Mouse (Mus musculus) midbrain, embryonic 16.5 days (tissue): ENCODE results near the gene Mllt6. TPM values are rescaled to one million over a fixed set of nuclear protein-coding genes. Genes with fewer than 3 reads are reported as not detected.

Source experiments
- ATAC-seq: fragments of 200-750 bp; cut with Nextera tagmentation; 2 replicates; pipeline ENCODE4 v1.8.0; 2017; ENCODE audit warnings: moderate TSS enrichment
- H3K27ac ChIP-seq: fragments of 300-500 bp; sonication (generic); 2 replicates; pipeline ENCODE4 v1.5.1; 2014; ENCODE audit warnings: mild to moderate bottlenecking, low read length, mixed read lengths
- H3K27me3 ChIP-seq: fragments of 300-500 bp; sonication (generic); 2 replicates; pipeline ENCODE4 v1.6.1; 2014; ENCODE audit warnings: low read depth, low read length, mixed read lengths; ENCODE audit not compliant: control insufficient read depth, insufficient read depth
- H3K36me3 ChIP-seq: fragments of 300-500 bp; sonication (generic); 2 replicates; pipeline ENCODE4 v1.6.1; 2014; ENCODE audit warnings: mild to moderate bottlenecking, low read length, moderate library complexity, mixed read lengths; ENCODE audit not compliant: control insufficient read depth, insufficient read depth
- H3K4me1 ChIP-seq: fragments of 300-500 bp; sonication (generic); 2 replicates; pipeline ENCODE4 v1.6.1; 2014; ENCODE audit warnings: mild to moderate bottlenecking, low read length, mixed read lengths; ENCODE audit not compliant: control insufficient read depth, insufficient read depth
- H3K4me2 ChIP-seq: fragments of 300-500 bp; sonication (generic); 2 replicates; pipeline ENCODE4 v1.6.1; 2014; ENCODE audit warnings: mild to moderate bottlenecking, low read length, mixed read lengths
- H3K4me3 ChIP-seq: fragments of 300-500 bp; sonication (generic); 2 replicates; pipeline ENCODE4 v1.5.1; 2014; ENCODE audit warnings: low read depth, mild to moderate bottlenecking, low read length, moderate library complexity, mixed read lengths
- H3K9ac ChIP-seq: fragments of 300-500 bp; sonication (generic); 2 replicates; pipeline ENCODE4 v1.6.1; 2014; ENCODE audit warnings: low read depth, low read length, mixed read lengths
- H3K9me3 ChIP-seq: fragments of 300-500 bp; sonication (generic); replicated peaks from 2 replicates; pipeline ENCODE4 v1.6.1; 2014; ENCODE audit warnings: mild to moderate bottlenecking, low read length, mixed read lengths; ENCODE audit not compliant: control insufficient read depth, poor library complexity, severe bottlenecking
- WGBS: fragments of 180-500 bp; shearing (Covaris S2); extraction: QIAGEN DNeasy Blood & Tissue Kit; methylation state at CpG from one replicate; pipeline ENCODE4 v1.1.7; 2014; 5-methylcytosine and 5-hydroxymethylcytosine counted together
- polyA plus RNA-seq: library from polyadenylated mRNA; unstranded; fragments of >200 nt; fragmentation: Nextera tagmentation; extraction: Ambion mirVana; gene quantifications from 2 replicates; pipeline ENCODE4 v1.2.1, GENCODE M21; 2015

The Mllt6 gene
- polyA plus RNA-seq, 1 experiment from 2014 or later = 3.3 TPM

- H3K27me3 ChIP-seq = no peaks in the 10 kb centered on the region
- peaks cover 19% of the 10 kb centered on the region for H3K36me3 ChIP-seq
- no peak for ATAC-seq
- H3K4me3 ChIP-seq = no peak overlapping the region
- H3K9me3 ChIP-seq = no peaks in the 10 kb centered on the region
- WGBS = 93% methylated on average over 7 of the region's 7 CpGs
- no peak overlapping the region for H3K4me2 ChIP-seq
- H3K4me1 ChIP-seq = peaks cover 17% of the 10 kb centered on the region
- no peak overlapping the region for H3K9ac ChIP-seq
- H3K27ac ChIP-seq = no peak overlapping the region
These were observed 4.9 kb downstream of the Mllt6 start for GRCm38 (mm10) chr11:97668160-97668559.

- no peak overlapping the region for H3K9ac ChIP-seq
- no peak overlapping the region for H3K4me2 ChIP-seq
- no peak overlapping the region for H3K27ac ChIP-seq
- 42% methylated on average over 15 of the region's 15 CpGs for WGBS
- H3K36me3 ChIP-seq = peaks cover 25% of the 10 kb centered on the region
- H3K4me3 ChIP-seq = no peak overlapping the region
- no peaks in the 10 kb centered on the region for H3K9me3 ChIP-seq
- H3K4me1 ChIP-seq = peaks cover 15% of the 10 kb centered on the region
- no peak for ATAC-seq
- H3K27me3 ChIP-seq = no peaks in the 10 kb centered on the region
These were observed 6.1 kb downstream of the Mllt6 start for GRCm38 (mm10) chr11:97669268-97669667.

DNA sequence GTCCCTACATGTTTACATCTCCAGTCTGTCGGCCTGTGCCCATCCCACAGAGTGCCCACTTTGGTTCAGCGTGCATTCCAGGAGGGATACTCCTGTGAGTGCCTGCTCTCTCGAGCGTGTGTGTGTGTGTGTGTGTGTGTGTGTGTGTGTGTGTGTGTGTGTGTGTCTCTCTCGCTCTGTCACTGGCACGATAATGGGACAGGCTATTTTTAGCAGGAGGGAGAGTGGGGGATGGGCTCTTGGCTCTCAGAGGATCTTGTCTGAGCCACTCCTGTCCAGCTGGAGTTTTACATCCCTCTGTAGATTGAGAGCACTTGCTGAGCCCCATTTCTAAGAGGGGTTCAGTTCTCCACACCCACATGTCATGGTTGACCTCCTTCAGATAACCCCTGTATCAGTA lies 6.6 kb downstream of the Mllt6 start:
- Histone ChIP-seq H3K36me3 (peaks cover 30% of the 10 kb centered on the region), H3K4me1 (peaks cover 10% of the 10 kb centered on the region), H3K4me3 (no peak overlapping the region), H3K9ac (no peak overlapping the region), H3K4me2 (no peak overlapping the region), H3K9me3 (no peaks in the 10 kb centered on the region), H3K27ac (no peak overlapping the region), H3K27me3 (no peaks in the 10 kb centered on the region)
- WGBS = 16% methylated on average over 5 of the region's 6 CpGs
- ATAC-seq = no peak

GRCm38 (mm10) chr11:97670234-97671176 lies 7.3 kb downstream of the Mllt6 start:
- Histone ChIP-seq H3K9ac (no peak overlapping the region), H3K4me2 (no peak overlapping the region), H3K27ac (no peak overlapping the region), H3K9me3 (no peaks in the 10 kb centered on the region), H3K27me3 (no peaks in the 10 kb centered on the region), H3K4me3 (no peak overlapping the region), H3K4me1 (peaks cover 3% of the 10 kb centered on the region), H3K36me3 (peaks cover 33% of the 10 kb centered on the region)
- ATAC-seq = no peak
- 71% methylated on average over 13 of the region's 13 CpGs for WGBS

- no peaks in the 10 kb centered on the region for H3K9me3 ChIP-seq
- 35% methylated on average over 2 of the region's 2 CpGs for WGBS
- H3K36me3 ChIP-seq = peaks cover 33% of the 10 kb centered on the region
- H3K4me3 ChIP-seq = no peak overlapping the region
- H3K9ac ChIP-seq = no peak overlapping the region
- peaks cover 3% of the 10 kb centered on the region for H3K4me1 ChIP-seq
- no peak for ATAC-seq
- no peaks in the 10 kb centered on the region for H3K27me3 ChIP-seq
- H3K27ac ChIP-seq = no peak overlapping the region
- H3K4me2 ChIP-seq = no peak overlapping the region
These were observed 7.9 kb downstream of the Mllt6 start for GRCm38 (mm10) chr11:97671177-97671527.

DNA sequence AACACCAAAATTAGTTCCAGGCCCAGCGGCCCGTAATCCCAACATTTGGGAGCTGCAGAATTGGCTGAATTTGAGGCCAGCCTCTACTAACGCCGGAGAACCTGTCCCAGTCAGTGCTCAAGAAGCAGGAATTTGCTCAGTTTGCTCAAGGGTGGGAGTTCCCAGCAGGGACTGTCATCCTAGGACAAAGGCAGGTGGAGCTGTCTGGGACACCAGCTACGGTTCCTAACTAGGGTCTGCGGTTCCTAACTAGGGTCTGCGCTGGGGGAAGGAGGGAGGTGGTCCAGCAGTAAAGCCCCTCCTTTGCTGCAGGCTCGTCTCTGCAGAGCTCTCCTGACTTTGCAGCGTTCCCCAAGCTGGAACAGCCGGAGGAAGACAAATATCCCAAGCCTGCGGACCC lies 9.9 kb downstream of the Mllt6 start:
- Histone ChIP-seq H3K4me1 (peaks cover 8% of the 10 kb centered on the region), H3K36me3 (peaks cover 32% of the 10 kb centered on the region), H3K4me2 (no peak overlapping the region), H3K4me3 (no peak overlapping the region), H3K27ac (no peak overlapping the region), H3K9me3 (no peaks in the 10 kb centered on the region), H3K9ac (no peak overlapping the region), H3K27me3 (no peaks in the 10 kb centered on the region)
- no peak for ATAC-seq
- WGBS = 84% methylated on average over 11 of the region's 11 CpGs

DNA sequence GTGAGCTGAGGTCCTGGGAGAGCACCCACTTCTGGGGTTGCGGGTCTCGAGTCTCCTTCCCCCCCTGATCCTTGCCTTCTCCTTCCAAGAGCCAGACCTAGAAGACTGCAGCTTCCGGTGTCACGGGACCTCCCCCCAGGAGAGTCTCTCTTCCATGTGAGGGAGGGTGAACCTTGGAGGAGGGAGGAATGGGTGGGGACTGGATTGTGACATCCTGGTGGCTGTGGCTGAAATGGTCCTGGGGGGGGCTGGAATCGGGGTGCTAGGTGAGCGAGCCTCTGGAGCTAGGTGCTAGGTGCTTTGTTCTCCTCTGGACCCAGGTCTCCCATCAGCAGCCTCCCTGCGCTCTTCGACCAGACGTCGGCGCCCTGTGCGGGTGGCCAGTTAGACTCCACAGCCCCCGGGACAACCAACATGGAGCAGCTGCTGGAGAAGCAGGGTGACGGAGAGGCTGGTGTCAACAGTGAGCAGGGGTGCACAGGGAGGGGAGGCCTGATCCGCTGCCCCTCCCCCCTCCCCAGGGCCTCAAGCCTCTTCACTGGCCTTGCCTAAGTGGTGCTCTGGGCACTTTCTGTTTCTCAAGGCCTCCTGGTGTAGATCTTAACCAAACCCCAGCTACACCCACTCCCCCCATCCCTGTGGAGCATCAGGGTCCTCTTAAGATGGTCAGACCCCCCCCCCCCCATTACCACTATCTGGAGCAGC lies 13.0 kb downstream of the Mllt6 start:
- peaks cover 26% of the 10 kb centered on the region for H3K36me3 ChIP-seq
- 81% methylated on average over 15 of the region's 15 CpGs for WGBS
- no peaks in the 10 kb centered on the region for H3K9me3 ChIP-seq
- peaks cover 5% of the 10 kb centered on the region; the same call in 1 of the 2 replicates for H3K4me1 ChIP-seq
- H3K27ac ChIP-seq = no peak overlapping the region
- no peak overlapping the region for H3K9ac ChIP-seq
- H3K4me3 ChIP-seq = no peak overlapping the region
- H3K4me2 ChIP-seq = no peak overlapping the region
- no peak for ATAC-seq
- H3K27me3 ChIP-seq = no peaks in the 10 kb centered on the region

GRCm38 (mm10) chr11:97677381-97677780 lies 14.2 kb downstream of the Mllt6 start:
- Histone ChIP-seq H3K4me3 (no peak overlapping the region), H3K27ac (no peak overlapping the region), H3K36me3 (peaks cover 29% of the 10 kb centered on the region), H3K4me2 (no peak overlapping the region), H3K27me3 (no peaks in the 10 kb centered on the region), H3K9ac (no peak overlapping the region), H3K4me1 (peaks cover 5% of the 10 kb centered on the region; the same call in 1 of the 2 replicates), H3K9me3 (no peaks in the 10 kb centered on the region)
- WGBS = 19% methylated on average over 15 of the region's 15 CpGs
- no peak for ATAC-seq

GRCm38 (mm10) chr11:97677842-97678241 lies 14.6 kb downstream of the Mllt6 start:
- WGBS = 41% methylated on average over 8 of the region's 8 CpGs

More at GRCm38 (mm10) chr11:97677842-97678241, 14.6 kb downstream of the Mllt6 start:
- Histone ChIP-seq H3K9me3 (no peaks in the 10 kb centered on the region), H3K27me3 (no peaks in the 10 kb centered on the region), H3K36me3 (peaks cover 29% of the 10 kb centered on the region), H3K4me3 (no peak overlapping the region), H3K9ac (no peak overlapping the region), H3K4me1 (peaks cover 5% of the 10 kb centered on the region; the same call in 1 of the 2 replicates), H3K27ac (no peak overlapping the region), H3K4me2 (no peak overlapping the region)
- ATAC-seq = no peak
